Mouse (Mus musculus): ENCODE results near the gene Ccdc9. TPM values are rescaled to one million over a fixed set of nuclear protein-coding genes. Genes with fewer than 3 reads are reported as not detected.
A peak's percentile ranks its signal among the peaks of the same experiment; 100 is the strongest.

Ccdc9 gene
- polyA plus RNA-seq, 1 experiment from 2014 or later = 18.3 TPM

DNA sequence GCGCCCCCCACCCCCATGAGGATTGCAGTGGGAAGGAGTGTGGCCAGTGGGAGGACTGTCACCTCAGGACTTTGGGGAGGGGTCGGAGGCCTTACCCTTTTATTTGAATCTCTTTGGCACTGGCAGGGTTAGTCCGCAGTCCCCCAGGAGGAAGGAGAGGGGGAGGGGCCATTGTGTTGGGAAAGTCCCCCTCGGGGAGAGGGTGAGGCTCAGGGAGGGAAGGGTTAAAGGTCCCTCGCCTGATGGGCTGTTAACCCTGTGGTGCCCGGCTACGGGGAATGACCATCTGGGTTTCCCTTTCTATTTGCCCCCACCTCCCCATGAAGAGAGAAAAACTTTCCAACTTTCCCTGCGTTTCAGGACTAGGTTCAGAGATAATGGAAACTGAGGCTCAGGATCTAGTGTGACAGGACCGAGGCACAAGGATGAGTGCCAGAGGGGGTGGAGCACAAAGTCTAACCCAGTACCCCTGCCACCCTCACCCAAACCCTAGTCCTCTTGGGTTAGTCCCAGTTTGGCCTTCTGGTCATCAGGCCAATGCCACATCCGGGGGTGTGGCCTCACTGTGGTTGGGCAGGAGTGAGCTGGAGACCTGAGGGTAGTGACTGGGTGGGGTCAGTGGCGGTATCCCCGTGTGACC lies 26.2 kb upstream of the Ccdc9 start:
- Histone ChIP-seq H3K4me1 (ENCODE audit: insufficient read depth, low read depth, low read length) (peaks cover 12% of the 10 kb centered on the region; the same call in 1 of the 2 replicates), H3K9ac (replicated peaks; ENCODE audit: low read depth) (peak overlapping the region; percentile 96), H3K27me3 (replicated peaks; ENCODE audit: insufficient read depth, low read length) (no peaks in the 10 kb centered on the region), H3K27ac (ENCODE audit: low read length) (peak overlapping the region; percentile 99), H3K4me3 (ENCODE audit: low read depth, low read length) (peak overlapping the region; percentile 80), H3K9me3 (ENCODE audit: low read length) (no peaks in the 10 kb centered on the region), H3K36me3 (ENCODE audit: insufficient read depth, low read length) (peaks cover 7% of the 10 kb centered on the region; the same call in 1 of the 2 replicates), H3K4me2 (replicated peaks; ENCODE audit: low read depth, low read length) (peak overlapping the region; percentile 88)
- TF ChIP-seq EP300 (IDR thresholded peaks at IDR 0.05) = no peak
- ATAC-seq (peak; percentile 34), DNase-seq (ENCODE audit: low spot score) (peak; percentile 88)
- WGBS = under 1% methylated on average over 11 of the region's 12 CpGs

DNA sequence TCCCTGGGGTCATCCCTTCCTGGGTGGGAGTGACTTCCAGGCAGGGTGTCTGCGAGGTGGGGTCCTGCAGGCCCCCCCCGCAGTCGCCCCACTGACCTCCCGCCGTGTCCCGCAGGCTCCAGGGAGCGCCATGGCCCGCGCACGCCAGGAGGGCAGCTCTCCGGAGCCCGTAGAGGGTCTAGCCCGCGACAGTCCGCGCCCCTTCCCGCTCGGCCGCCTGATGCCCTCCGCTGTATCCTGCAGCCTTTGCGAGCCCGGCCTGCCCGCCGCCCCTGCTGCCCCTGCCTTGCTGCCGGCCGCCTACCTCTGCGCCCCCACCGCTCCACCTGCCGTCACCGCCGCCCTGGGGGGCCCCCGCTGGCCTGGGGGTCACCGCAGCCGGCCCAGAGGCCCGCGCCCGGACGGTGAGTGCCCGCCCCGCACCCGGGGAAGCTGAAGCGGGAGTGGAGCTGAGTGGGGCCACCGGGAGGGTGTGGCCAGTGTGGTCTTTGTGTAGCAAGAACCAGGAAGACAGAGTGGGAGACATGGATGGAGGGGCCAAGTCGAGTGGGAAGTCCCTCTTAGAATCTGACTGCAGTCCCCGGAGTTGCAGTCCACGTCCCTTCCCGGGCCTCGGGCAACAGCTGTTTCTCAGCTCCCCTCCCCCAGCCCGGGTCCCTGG lies 25.5 kb upstream of the Ccdc9 start:
- TF ChIP-seq EP300 (IDR thresholded peaks at IDR 0.05) = no peak
- TF ChIP-seq CTCF (IDR thresholded peaks at IDR 0.05) = no peak
- DNase-seq (ENCODE audit: low spot score) (peak; percentile 73), ATAC-seq (peak; percentile 9)
- Histone ChIP-seq H3K4me2 (replicated peaks; ENCODE audit: low read depth, low read length) (peak overlapping the region; percentile 88), H3K36me3 (ENCODE audit: insufficient read depth, low read length) (peaks cover 4% of the 10 kb centered on the region; the same call in 1 of the 2 replicates), H3K4me1 (ENCODE audit: insufficient read depth, low read depth, low read length) (peaks cover 12% of the 10 kb centered on the region; the same call in 1 of the 2 replicates), H3K27ac (ENCODE audit: low read length) (peak overlapping the region; percentile 99), H3K4me3 (ENCODE audit: low read depth, low read length) (peak overlapping the region; percentile 80), H3K27me3 (replicated peaks; ENCODE audit: insufficient read depth, low read length) (no peaks in the 10 kb centered on the region), H3K9me3 (ENCODE audit: low read length) (no peaks in the 10 kb centered on the region), H3K9ac (replicated peaks; ENCODE audit: low read depth) (peak overlapping the region; percentile 96)
- WGBS = under 1% methylated on average over 43 of the region's 49 CpGs

DNA sequence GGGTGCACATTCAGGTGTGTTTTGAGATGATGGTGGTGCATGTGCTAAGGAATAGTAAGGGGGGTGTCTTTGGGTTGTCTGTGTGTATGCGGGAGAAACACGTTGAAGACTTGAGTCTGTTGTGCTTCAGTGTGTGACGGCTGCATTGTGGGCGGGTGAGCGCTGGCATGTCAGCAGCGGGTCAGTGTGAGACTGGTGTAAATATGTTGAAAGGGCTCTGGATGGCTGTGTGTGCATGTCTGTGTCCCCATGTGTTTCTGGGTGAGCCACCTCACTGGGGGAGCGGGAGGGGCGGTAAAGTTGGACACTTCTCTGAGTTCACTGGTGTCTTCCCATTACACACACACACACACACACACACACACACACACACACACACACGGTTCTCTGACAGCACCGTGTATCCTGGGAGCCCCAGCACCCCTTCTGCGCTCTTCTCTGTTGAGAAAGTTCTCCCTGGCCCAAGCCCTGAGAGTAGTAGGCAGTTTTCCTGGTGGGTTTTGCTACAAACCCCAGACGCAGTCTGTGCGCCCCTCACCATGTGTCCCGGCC lies 24.9 kb upstream of the Ccdc9 start:
- H3K27ac ChIP-seq (ENCODE audit: low read length) = peak overlapping the region; percentile 99
- ATAC-seq (no peak), DNase-seq (ENCODE audit: low spot score) (peak; percentile 76)
- peak overlapping the region; percentile 80 for H3K4me3 ChIP-seq (ENCODE audit: low read depth, low read length)
- H3K9me3 ChIP-seq (ENCODE audit: low read length) = no peaks in the 10 kb centered on the region
- WGBS = 2% methylated on average over 10 of the region's 14 CpGs
- H3K27me3 ChIP-seq (replicated peaks; ENCODE audit: insufficient read depth, low read length) = no peaks in the 10 kb centered on the region
- no peaks in the 10 kb centered on the region for H3K36me3 ChIP-seq (ENCODE audit: insufficient read depth, low read length)
- peaks cover 12% of the 10 kb centered on the region; the same call in 1 of the 2 replicates for H3K4me1 ChIP-seq (ENCODE audit: insufficient read depth, low read depth, low read length)
- H3K9ac ChIP-seq (replicated peaks; ENCODE audit: low read depth) = peak overlapping the region; percentile 96
- peak overlapping the region; percentile 88 for H3K4me2 ChIP-seq (replicated peaks; ENCODE audit: low read depth, low read length)
- TF ChIP-seq EP300 (IDR thresholded peaks at IDR 0.05) (no peak), CTCF (IDR thresholded peaks at IDR 0.05) (no peak)

DNA sequence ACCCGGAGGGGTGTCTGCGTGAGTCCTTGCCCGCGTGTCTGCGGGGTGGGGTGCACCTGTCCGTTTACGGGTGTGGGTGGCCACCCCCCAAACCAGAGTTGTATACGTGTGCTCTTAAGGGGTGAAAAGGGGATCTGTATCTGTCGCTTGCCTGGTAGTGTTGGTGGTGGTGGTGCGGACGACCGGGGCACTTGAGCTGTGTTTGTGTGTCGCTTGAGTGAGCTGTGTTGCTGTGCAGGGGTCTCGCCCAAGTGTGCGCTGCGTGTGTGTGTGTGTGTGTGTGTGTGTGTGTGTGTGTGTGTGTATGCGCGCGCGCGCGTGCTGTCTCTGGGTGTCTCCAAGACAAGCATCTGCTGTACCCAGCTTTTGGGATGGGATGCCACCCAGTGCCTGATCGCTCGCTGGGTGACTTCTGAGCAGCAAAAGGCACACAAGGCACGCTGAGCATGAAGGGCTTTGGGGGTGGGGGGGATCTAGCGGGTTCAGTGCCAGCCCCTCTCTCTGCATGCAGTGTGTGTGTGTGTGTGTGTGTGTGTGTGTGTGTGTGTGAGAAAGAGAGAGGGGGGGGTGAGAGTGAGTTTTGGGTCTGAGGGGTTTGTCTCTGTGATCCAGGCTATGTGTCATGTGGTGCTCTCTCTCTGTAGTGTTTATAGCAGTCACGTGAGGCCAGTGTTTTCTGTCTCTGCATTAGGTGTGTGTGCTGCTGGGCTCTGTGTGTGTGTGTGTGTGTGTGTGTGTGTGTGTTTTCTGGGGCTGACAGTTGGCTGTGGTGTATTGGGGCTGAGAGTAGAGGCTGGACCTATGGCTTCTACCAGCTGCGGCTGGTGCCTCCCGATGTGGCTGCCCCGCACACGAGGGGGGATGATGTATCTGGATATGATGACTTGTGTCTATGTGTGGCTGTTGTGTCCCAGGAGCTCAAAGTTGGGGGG lies 24.2 kb upstream of the Ccdc9 start:
- ATAC-seq = no peak
- Histone ChIP-seq H3K4me3 (ENCODE audit: low read depth, low read length) (peak overlapping the region; percentile 80), H3K36me3 (ENCODE audit: insufficient read depth, low read length) (no peaks in the 10 kb centered on the region), H3K4me2 (replicated peaks; ENCODE audit: low read depth, low read length) (peak overlapping the region; percentile 88), H3K9me3 (ENCODE audit: low read length) (no peaks in the 10 kb centered on the region), H3K27ac (ENCODE audit: low read length) (peak overlapping the region; percentile 99), H3K27me3 (replicated peaks; ENCODE audit: insufficient read depth, low read length) (no peaks in the 10 kb centered on the region), H3K9ac (replicated peaks; ENCODE audit: low read depth) (peak overlapping the region; percentile 51), H3K4me1 (ENCODE audit: insufficient read depth, low read depth, low read length) (peaks cover 12% of the 10 kb centered on the region; the same call in 1 of the 2 replicates)
- WGBS = 2% methylated on average over 30 of the region's 31 CpGs
- no peak for TF ChIP-seq EP300 (IDR thresholded peaks at IDR 0.05)
- TF ChIP-seq CTCF (IDR thresholded peaks at IDR 0.05) = no peak
- DNase-seq (ENCODE audit: low spot score) = peak; percentile 56

DNA sequence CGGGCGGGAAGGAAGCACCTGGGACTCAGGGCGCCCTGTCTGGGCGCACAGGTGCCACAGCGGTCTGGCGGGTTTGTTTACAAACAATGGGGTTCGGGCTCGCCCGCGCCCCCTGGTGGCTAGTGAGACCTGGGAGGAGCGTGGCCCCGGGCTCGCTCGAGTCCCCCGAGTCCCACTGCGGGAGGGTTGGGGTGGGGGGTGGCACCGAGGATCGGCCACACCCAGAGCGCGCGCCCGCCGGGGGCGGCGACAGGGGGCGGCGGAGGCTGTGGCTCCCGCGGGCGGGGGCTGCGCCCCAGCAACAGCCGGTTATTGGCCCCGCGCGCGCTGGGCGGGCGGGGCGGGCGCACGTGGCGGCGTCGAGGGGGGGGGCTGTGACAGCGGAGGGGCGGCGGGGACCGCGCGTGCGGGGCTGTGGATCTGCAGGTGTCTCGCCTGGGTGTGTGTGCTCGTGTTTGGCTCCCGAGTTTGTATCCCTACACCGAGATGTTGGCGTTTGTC lies 23.5 kb upstream of the Ccdc9 start:
- Histone ChIP-seq H3K9me3 (ENCODE audit: low read length) (no peaks in the 10 kb centered on the region), H3K4me1 (ENCODE audit: insufficient read depth, low read depth, low read length) (peaks cover 12% of the 10 kb centered on the region; the same call in 1 of the 2 replicates), H3K9ac (replicated peaks; ENCODE audit: low read depth) (peak overlapping the region; percentile 51), H3K4me3 (ENCODE audit: low read depth, low read length) (peak overlapping the region; percentile 80), H3K4me2 (replicated peaks; ENCODE audit: low read depth, low read length) (peak overlapping the region; percentile 88), H3K27me3 (replicated peaks; ENCODE audit: insufficient read depth, low read length) (no peaks in the 10 kb centered on the region), H3K36me3 (ENCODE audit: insufficient read depth, low read length) (no peaks in the 10 kb centered on the region), H3K27ac (ENCODE audit: low read length) (peak overlapping the region; percentile 99)
- WGBS = 2% methylated on average over 28 of the region's 56 CpGs
- peak; percentile 78 for TF ChIP-seq CTCF (IDR thresholded peaks at IDR 0.05)
- no peak for TF ChIP-seq EP300 (IDR thresholded peaks at IDR 0.05)
- ATAC-seq (peak; percentile 40), DNase-seq (ENCODE audit: low spot score) (peak; percentile 79)

All from lung, postnatal 0 days (tissue).